In genomic region chr10:80805925-80806324, GRCm38 (mm10) we compare ENCODE assay signal across 9 mouse cellular contexts. TPM values are rescaled to one million over a fixed set of nuclear protein-coding genes. Genes with fewer than 3 reads are reported as not detected.
A peak's percentile ranks its signal among the peaks of the same experiment; 100 is the strongest.
DNase-seq lines count a peak whose midpoint lies in the region; ATAC-seq and TF ChIP-seq lines count a peak whose summit lies in the region.
"Had no signal": no experiment of that assay in that cellular context is flagged by ENCODE, and none has a peak within 500 bp of the region (broad histone marks: within the 10 kb centered on the region; RNA-seq: fewer than 3 reads in every experiment).

No protein-coding gene starts in this region.

- H3K27me3 ChIP-seq in lung, postnatal 0 days (replicated peaks; ENCODE audit: insufficient read depth, low read length): peaks cover 19% of the 10 kb centered on the region; the same call in 1 of the 2 replicates

- intact Hi-C loops in heart, postnatal 36 days (cut with DNase I): no loop called here

- H3K4me1 ChIP-seq in lung, postnatal 0 days (ENCODE audit: insufficient read depth, low read depth, low read length): peaks cover 14% of the 10 kb centered on the region

- TF ChIP-seq EP300 in lung, postnatal 0 days (IDR thresholded peaks at IDR 0.05): no peak

- H3K9me3 ChIP-seq in lung, postnatal 0 days (ENCODE audit: low read length): no peaks in the 10 kb centered on the region
- H3K9me3 ChIP-seq: megakaryocyte, embryonic 14.5 days had no signal

- peak; percentile 95 for TF ChIP-seq CTCF in layer of hippocampus, adult 2 months (conservative IDR thresholded peaks at IDR 0.05)
- peak; percentile 81 for TF ChIP-seq CTCF in lung, postnatal 0 days (IDR thresholded peaks at IDR 0.05)

- no peak overlapping the region for H3K9ac ChIP-seq in lung, postnatal 0 days (replicated peaks; ENCODE audit: low read depth)

- no peak overlapping the region for H3K4me2 ChIP-seq in lung, postnatal 0 days (replicated peaks; ENCODE audit: low read depth, low read length)

- WGBS in lung, postnatal 0 days: 20% methylated on average over 3 of the region's 3 CpGs

- H3K4me3 ChIP-seq in layer of hippocampus, adult 2 months: no peak overlapping the region
- H3K4me3 ChIP-seq in lung, postnatal 0 days (ENCODE audit: low read depth, low read length): no peak overlapping the region

- peak overlapping the region; percentile 95 for H3K27ac ChIP-seq in layer of hippocampus, adult 2 months
- H3K27ac ChIP-seq in lung, postnatal 0 days (ENCODE audit: low read length): no peak overlapping the region

- 0 out of 2 replicates have a peak, but pooled peaks cover 3% of the 10 kb centered on the region for H3K36me3 ChIP-seq in lung, postnatal 0 days (ENCODE audit: insufficient read depth, low read length)

- peak; percentile 40 for DNase-seq in MEL-GATA-1-ER (ENCODE audit: extremely low read depth, low read depth)
- peak; percentile 71 for DNase-seq in c-Kit-positive CD71-negative TER-119-negative erythroid progenitor cells, embryonic 14.5 days (ENCODE audit: low read depth)
- peak; percentile 67 to 79 for DNase-seq in heart, postnatal 36 days
- peak in 1 of 2 experiments; percentile 87 for DNase-seq in layer of hippocampus, adult 2 months (ENCODE audit: low spot score in 2 of 2)
- peak; percentile 62 for DNase-seq in lung, postnatal 0 days (ENCODE audit: low spot score)
- DNase-seq in retina, postnatal 1 day: peak; percentile 74
- DNase-seq in urinary bladder, postnatal 36 days (ENCODE audit: low spot score in 2 of 2): peak; percentile 64 to 76

- ATAC-seq in erythroid progenitor cell, adult 5-6 weeks (replicated peaks; ENCODE audit: low FRiP score, poor library complexity, severe bottlenecking): peak; percentile 76
- ATAC-seq in lung, postnatal 0 days: peak; percentile 44; the same call in 1 of the 2 replicates

RNA-seq across cellular contexts. Expression of gene Amh, which starts 0.9 kb away (rescaled TPM):
- total RNA-seq in erythroid progenitor cell, adult 5-6 weeks (2015; ENCODE audit: low replicate concordance): not detected in 2 replicates
- total RNA-seq in erythroid progenitor cell, adult 5-6 weeks (2017; ENCODE audit: low replicate concordance): not detected in 2 replicates
- under 1 TPM; 0.22 to 0.53 TPM for total RNA-seq in heart, postnatal 36 days (2021)
- 1 to 10 TPM; 2.7 to 5.3 TPM for total RNA-seq in layer of hippocampus, adult 2 months (2021)
- polyA plus RNA-seq in lung, postnatal 0 days (2015; fragmentation: Nextera tagmentation; extraction: Ambion mirVana): 0.07 TPM in 1 of 2 replicates, not detected in the other

RNA-seq across cellular contexts. Expression of gene Jsrp1, which starts 7.4 kb away (rescaled TPM):
- total RNA-seq in erythroid progenitor cell, adult 5-6 weeks (2015; ENCODE audit: low replicate concordance): not detected in 2 replicates
- total RNA-seq in erythroid progenitor cell, adult 5-6 weeks (2017; ENCODE audit: low replicate concordance): not detected in 2 replicates
- under 1 TPM in 1 of 2 experiments, not detected in 1; 0.46 TPM for total RNA-seq in heart, postnatal 36 days (2021)
- 1 to 10 TPM; 1.9 to 2.5 TPM for total RNA-seq in layer of hippocampus, adult 2 months (2021)
- 0.25 TPM in 1 of 2 replicates, not detected in the other for polyA plus RNA-seq in lung, postnatal 0 days (2015; fragmentation: Nextera tagmentation; extraction: Ambion mirVana)

RNA-seq across cellular contexts. Expression of gene Plekhj1, which starts 7.5 kb away (rescaled TPM):
- 71.0 and 81.7 TPM in 2 replicates for total RNA-seq in erythroid progenitor cell, adult 5-6 weeks (2015; ENCODE audit: low replicate concordance)
- total RNA-seq in erythroid progenitor cell, adult 5-6 weeks (2017; ENCODE audit: low replicate concordance): 18.9 and 38.1 TPM in 2 replicates
- 10 to 100 TPM; 29.3 to 31.3 TPM for total RNA-seq in heart, postnatal 36 days (2021)
- 10 to 100 TPM; 68.4 to 76.3 TPM for total RNA-seq in layer of hippocampus, adult 2 months (2021)
- polyA plus RNA-seq in lung, postnatal 0 days (2015; fragmentation: Nextera tagmentation; extraction: Ambion mirVana): 59.9 and 69.1 TPM in 2 replicates

RNA-seq across cellular contexts. Expression of gene Sf3a2, which starts 7.9 kb away (rescaled TPM):
- 34.2 and 48.6 TPM in 2 replicates for total RNA-seq in erythroid progenitor cell, adult 5-6 weeks (2015; ENCODE audit: low replicate concordance)
- total RNA-seq in erythroid progenitor cell, adult 5-6 weeks (2017; ENCODE audit: low replicate concordance): 16.8 and 18.1 TPM in 2 replicates
- 10 to 100 TPM; 29.5 to 29.7 TPM for total RNA-seq in heart, postnatal 36 days (2021)
- total RNA-seq in layer of hippocampus, adult 2 months (2021): 10 to 100 TPM; 51.7 to 55.1 TPM
- polyA plus RNA-seq in lung, postnatal 0 days (2015; fragmentation: Nextera tagmentation; extraction: Ambion mirVana): 27.0 and 29.4 TPM in 2 replicates

RNA-seq across cellular contexts. Expression of gene Oaz1, which starts 20.5 kb away (rescaled TPM):
- total RNA-seq in erythroid progenitor cell, adult 5-6 weeks (2015; ENCODE audit: low replicate concordance): 1,470 and 1,566 TPM in 2 replicates
- total RNA-seq in erythroid progenitor cell, adult 5-6 weeks (2017; ENCODE audit: low replicate concordance): 158 and 259 TPM in 2 replicates
- total RNA-seq in heart, postnatal 36 days (2021): 100 to 1,000 TPM; 850 to 884 TPM
- total RNA-seq in layer of hippocampus, adult 2 months (2021): 100 to 1,000 TPM; 478 to 493 TPM
- 1,344 and 1,416 TPM in 2 replicates for polyA plus RNA-seq in lung, postnatal 0 days (2015; fragmentation: Nextera tagmentation; extraction: Ambion mirVana)
